Mouse (Mus musculus) bone marrow, adult 2 months (tissue): ENCODE results near the gene Med13l.

Source experiments
- CTCF ChIP-seq: fragments of 200-500 bp; IDR thresholded peaks from 2 replicates; pipeline ENCODE4 v1.5.1; 2011; ENCODE audit warnings: low read length, control low read depth; ENCODE audit not compliant: control insufficient read depth, insufficient read depth
- POLR2A ChIP-seq: fragments of 200-500 bp; IDR thresholded peaks from 2 replicates; pipeline ENCODE4 v1.6.1; 2011; ENCODE audit warnings: low read depth, mild to moderate bottlenecking, control low read depth, low read length, borderline replicate concordance; ENCODE audit not compliant: control insufficient read depth

GRCm38 (mm10) chr5:118700978-118701377, 140.5 kb downstream of the Med13l start:
- no peak for TF ChIP-seq CTCF
- TF ChIP-seq POLR2A: no peak
